Mouse (Mus musculus): ENCODE results near the gene Ear14.

DNA sequence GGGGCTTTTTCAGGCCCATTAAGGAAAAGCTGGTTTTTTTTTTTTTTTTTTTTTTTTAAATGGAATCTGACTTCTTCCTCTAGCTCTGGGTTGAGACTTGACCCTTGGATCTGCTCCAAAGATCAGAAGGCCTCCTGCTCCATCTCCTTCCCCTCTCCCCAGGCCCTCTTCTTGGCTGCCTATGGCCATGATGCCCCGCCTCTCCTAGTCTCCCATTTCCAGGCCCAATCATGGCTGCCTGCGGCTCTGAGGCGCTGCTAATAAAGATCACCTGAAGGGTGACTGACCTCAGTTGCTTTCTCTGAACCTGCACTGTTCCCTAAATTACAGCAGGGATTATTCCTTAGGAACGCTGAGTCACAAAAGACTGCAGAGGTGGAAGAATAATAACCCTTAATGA is 29.3 kb upstream of the Ear14 start:
- TF ChIP-seq POLR2A (IDR thresholded peaks at IDR 0.05; ENCODE audit: insufficient read length, low read depth) (no peak), MAX (IDR thresholded peaks at IDR 0.05; ENCODE audit: low read depth) (no peak), CEBPB (IDR thresholded peaks at IDR 0.05; ENCODE audit: insufficient read depth, poor library complexity, severe bottlenecking) (no peak), USF1 (IDR thresholded peaks at IDR 0.05; ENCODE audit: low read depth) (no peak), MYOD1 (IDR thresholded peaks at IDR 0.05; ENCODE audit: control insufficient read depth in 1 of 3, insufficient read length in 2 of 3, low read depth in 2 of 3) (no peak), SRF (IDR thresholded peaks at IDR 0.05; ENCODE audit: control insufficient read depth, insufficient read length, low read depth) (no peak), POLR2AphosphoS2 (IDR thresholded peaks at IDR 0.05; ENCODE audit: insufficient read length, low read depth) (no peak), E2F4 (IDR thresholded peaks at IDR 0.05; ENCODE audit: insufficient read depth) (no peak), MYOG (IDR thresholded peaks at IDR 0.05; ENCODE audit: control insufficient read depth in 1 of 3, insufficient read depth in 1 of 3, insufficient read length in 2 of 3, low read depth in 2 of 3) (no peak), TCF12 (IDR thresholded peaks at IDR 0.05; ENCODE audit: insufficient read depth, poor library complexity, severe bottlenecking) (no peak), TCF3 (IDR thresholded peaks at IDR 0.05; ENCODE audit: insufficient read length, low read depth) (no peak), REST (IDR thresholded peaks at IDR 0.05; ENCODE audit: insufficient read depth, insufficient read length) (no peak)

All from myocyte (in vitro differentiated cells).